In the genomic region with DNA sequence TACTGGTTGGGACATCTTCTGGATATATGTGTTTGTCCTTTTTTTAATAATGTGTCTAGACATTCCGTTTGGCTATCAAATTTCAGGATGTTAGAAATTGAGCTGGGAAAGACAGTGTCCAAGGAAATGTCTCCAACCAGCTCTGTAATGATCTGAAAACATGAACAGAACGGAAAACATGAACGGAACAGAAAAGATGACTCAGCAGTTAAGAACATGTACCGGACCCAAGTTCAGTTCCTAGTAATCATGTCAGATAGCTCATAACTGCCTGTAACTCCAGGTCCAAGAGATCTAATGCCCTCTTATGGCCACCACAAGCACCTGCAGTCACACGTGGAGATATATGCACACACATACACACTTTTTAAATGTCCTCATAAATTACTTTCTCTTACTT, we compare ENCODE assay signal across 25 mouse cellular contexts. TPM values are rescaled to one million over a fixed set of nuclear protein-coding genes. Genes with fewer than 3 reads are reported as not detected.
DNase-seq lines count a peak whose midpoint lies in the region; TF ChIP-seq lines count a peak whose summit lies in the region.
"Had no signal": no experiment of that assay in that cellular context is flagged by ENCODE, and none has a peak within 500 bp of the region (broad histone marks: within the 10 kb centered on the region; RNA-seq: fewer than 3 reads in every experiment).

No protein-coding gene starts in this region.

- intact Hi-C loops in heart, postnatal 36 days (cut with DNase I): loop anchor here (5.0 kb wide), 1 partner anchor 221 kb away; no protein-coding TSS in a partner anchor
- intact Hi-C loops in left cerebral cortex, postnatal 25 days (cut with DNase I): no loop called here

- peak; percentile 33 for DNase-seq in heart, adult 11 months
- DNase-seq in heart, postnatal 36 days: no peak
- DNase-seq in 3T3-L1 (ENCODE audit: low read depth, low spot score): peak; percentile 7
- DNase-seq in ES-E14 (ENCODE audit: low read depth, low spot score): no peak
- DNase-seq in ZHBTc4 (ENCODE audit: low read depth, low spot score): peak; percentile 9
- DNase-seq in layer of hippocampus, postnatal 10 days (ENCODE audit: low spot score in 2 of 2): no peak
- no peak for DNase-seq in urinary bladder, postnatal 10 days (ENCODE audit: low spot score)
- DNase-seq in left cerebral cortex, postnatal 25 days (ENCODE audit: low spot score in 2 of 2): no peak
- DNase-seq: adrenal gland, postnatal 10 days; adrenal gland, postnatal 36 days; B cell, adult 2 months; cerebellum, adult 18-20 months; cerebellum, adult 9-10 months; cerebellum, postnatal 14 days; gastrocnemius, adult 2 months; gastrocnemius, postnatal 25 days; heart, adult 2 months; heart, postnatal 14 days had no signal

- no peak overlapping the region for H3K27ac ChIP-seq in ES-E14 (ENCODE audit: insufficient read depth, low read depth, low read length, poor library complexity, severe bottlenecking)
- H3K27ac ChIP-seq: forebrain, embryonic 10.5 days; forebrain, embryonic 13.5 days; gastrocnemius, adult 2 months; heart, adult 2 months; heart, embryonic 10.5 days; hindbrain, embryonic 12.5 days; hindbrain, embryonic 15.5 days had no signal

- no peak overlapping the region for H3K4me3 ChIP-seq in ES-E14 (ENCODE audit: insufficient read depth in 1 of 2, low read depth in 1 of 2, low read length in 2 of 2, poor library complexity in 1 of 2, severe bottlenecking in 1 of 2)
- H3K4me3 ChIP-seq: forebrain, embryonic 10.5 days; forebrain, embryonic 13.5 days; gastrocnemius, adult 2 months; heart, adult 2 months; heart, embryonic 10.5 days; heart, embryonic 13.5 days; hindbrain, embryonic 12.5 days; hindbrain, embryonic 15.5 days had no signal

- in situ Hi-C loops in ES-E14 (cut with MboI; ENCODE audit: low sequenced_read_pairs in 2 of 2, unreplicated experiment in 2 of 2): no loop called here

- H3K9me3 ChIP-seq in ES-E14 (ENCODE audit: control insufficient read depth, insufficient read depth, low read depth, low read length): no peaks in the 10 kb centered on the region
- H3K9me3 ChIP-seq: forebrain, embryonic 10.5 days; forebrain, embryonic 13.5 days; heart, embryonic 10.5 days; hindbrain, embryonic 12.5 days; hindbrain, embryonic 15.5 days had no signal

- no peaks in the 10 kb centered on the region for H3K36me3 ChIP-seq in ES-E14 (ENCODE audit: control insufficient read depth, insufficient read depth, low read length, poor library complexity, severe bottlenecking)
- H3K36me3 ChIP-seq: forebrain, embryonic 10.5 days; G1E; heart, embryonic 10.5 days; heart, embryonic 13.5 days; hindbrain, embryonic 12.5 days; hindbrain, embryonic 15.5 days had no signal

- H3K4me1 ChIP-seq in ES-E14 (ENCODE audit: control insufficient read depth in 2 of 2, insufficient read depth in 2 of 2, low read length in 2 of 2, poor library complexity in 1 of 2): no peaks in the 10 kb centered on the region
- H3K4me1 ChIP-seq: forebrain, embryonic 10.5 days; forebrain, embryonic 13.5 days; heart, embryonic 10.5 days; heart, embryonic 13.5 days; hindbrain, embryonic 12.5 days; hindbrain, embryonic 15.5 days had no signal

- H3K9ac ChIP-seq in ES-E14 (ENCODE audit: insufficient read depth, low read depth, low read length, poor library complexity, severe bottlenecking): no peak overlapping the region
- H3K9ac ChIP-seq: forebrain, embryonic 13.5 days; heart, embryonic 13.5 days; hindbrain, embryonic 12.5 days; hindbrain, embryonic 15.5 days had no signal

TF ChIP-seq in ES-E14, 5 proteins besides CTCF, POLR2A, EP300 and RAD21:
- TF ChIP-seq ZC3H11A (IDR thresholded peaks at IDR 0.05; ENCODE audit: borderline replicate concordance, low read depth, low read length) (no peak), ZNF384 (IDR thresholded peaks at IDR 0.05; ENCODE audit: low read depth, low read length) (no peak), MAFK (IDR thresholded peaks at IDR 0.05; ENCODE audit: insufficient read depth, low read depth, low read length) (peak; percentile 74)

RNA-seq across cellular contexts. Expression of a gene that starts 56.6 kb away (rescaled TPM):
- 10 to 100 TPM in 1 of 2 experiments, 1 to 10 TPM in 1; 10.0 to 10.8 TPM for total RNA-seq in heart, postnatal 36 days (2021)
- 20.3 and 20.9 TPM in 2 replicates for total RNA-seq in ES-E14 (2012; rRNA removed)
- 10 to 100 TPM; 11.8 to 11.9 TPM for total RNA-seq in layer of hippocampus, postnatal 10 days (2021)
- 10 to 100 TPM; 30.1 to 32.9 TPM for total RNA-seq in left cerebral cortex, postnatal 25 days (2021)

Comparison
In these comparisons a context has a peak if more than half of its experiments do, and no peak if none do; other contexts are left out.
1. DNase-seq: peak in heart, adult 11 months (single experiment), 3T3-L1 (single experiment) and ZHBTc4 (single experiment); none in heart, postnatal 36 days (0 of 2), ES-E14 (single experiment), layer of hippocampus, postnatal 10 days (0 of 2), urinary bladder, postnatal 10 days (single experiment) and left cerebral cortex, postnatal 25 days (0 of 2).